13 mouse cellular contexts compared by ENCODE assay signal in the genomic region with DNA sequence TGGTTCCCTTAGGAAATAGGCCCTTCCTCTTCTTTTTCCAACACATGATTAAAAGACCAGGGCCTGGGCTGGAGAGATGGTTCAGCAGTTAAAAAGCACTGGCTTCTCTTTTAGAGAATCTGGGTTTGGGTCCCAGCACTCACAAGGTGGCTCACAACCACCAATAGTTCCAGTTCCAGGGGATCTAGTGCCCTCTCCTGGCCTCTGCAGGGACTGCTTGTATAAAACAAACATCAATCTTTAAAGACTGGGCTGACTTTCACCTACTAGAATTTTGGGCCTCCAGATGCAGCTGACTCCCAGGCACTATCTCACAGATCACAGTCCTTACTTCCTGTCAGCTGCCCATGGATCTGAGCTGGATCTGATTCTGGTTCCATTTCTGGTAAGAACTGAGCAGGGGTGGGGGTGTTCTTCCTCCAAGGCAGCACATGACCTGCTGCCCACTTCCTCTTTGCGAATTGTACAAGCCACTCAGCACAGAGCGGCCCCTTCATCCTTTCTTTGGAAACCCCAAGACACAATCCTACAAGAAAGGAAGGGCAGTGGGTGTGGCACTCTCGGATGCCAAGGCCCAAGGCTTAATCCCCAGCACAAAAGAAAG.
DNase-seq lines count a peak whose midpoint lies in the region; ATAC-seq and TF ChIP-seq lines count a peak whose summit lies in the region.
"Had no signal": no experiment of that assay in that cellular context is flagged by ENCODE, and none has a peak within 500 bp of the region (broad histone marks: within the 10 kb centered on the region; RNA-seq: fewer than 3 reads in every experiment).

No protein-coding gene starts in this region.

- no peaks in the 10 kb centered on the region for H3K27me3 ChIP-seq in intestine, postnatal 0 days (replicated peaks; ENCODE audit: control insufficient read depth, insufficient read depth, low read length)
- H3K27me3 ChIP-seq in intestine, embryonic 15.5 days (replicated peaks) = no peaks in the 10 kb centered on the region
- H3K27me3 ChIP-seq in spleen, adult 2 months (ENCODE audit: control insufficient read depth, insufficient read depth, low read length) = no peaks in the 10 kb centered on the region
- no peaks in the 10 kb centered on the region for H3K27me3 ChIP-seq in lung, embryonic 14.5 days (ENCODE audit: insufficient read depth, low read length)
- H3K27me3 ChIP-seq in stomach, postnatal 0 days (ENCODE audit: control insufficient read depth, insufficient read depth, low read length) = no peaks in the 10 kb centered on the region
- H3K27me3 ChIP-seq: embryonic facial prominence, embryonic 13.5 days; limb, embryonic 12.5 days had no signal

- no peak for TF ChIP-seq POLR2A in spleen, adult 2 months (IDR thresholded peaks at IDR 0.05; ENCODE audit: low read depth, low read length)

- peak; percentile 46 for TF ChIP-seq CTCF in intestine, postnatal 0 days (IDR thresholded peaks at IDR 0.05; ENCODE audit: low read depth)
- no peak; the same call in 1 of the 2 replicates for TF ChIP-seq CTCF in spleen, adult 2 months (IDR thresholded peaks at IDR 0.05; ENCODE audit: extremely low read depth, insufficient read depth, insufficient read length, insufficient replicate concordance)
- 0 out of 2 replicates have a peak, but pooled peaks have one; percentile 17 for TF ChIP-seq CTCF in lung, embryonic 14.5 days (IDR thresholded peaks at IDR 0.05; ENCODE audit: low read depth)
- peak; percentile 49 for TF ChIP-seq CTCF in stomach, postnatal 0 days (IDR thresholded peaks at IDR 0.05; ENCODE audit: low read depth)

- 0 out of 2 replicates have a peak, but pooled peaks cover 7% of the 10 kb centered on the region for H3K4me1 ChIP-seq in intestine, postnatal 0 days (replicated peaks; ENCODE audit: control insufficient read depth, insufficient read depth, low read length)
- peaks cover 12% of the 10 kb centered on the region for H3K4me1 ChIP-seq in intestine, embryonic 15.5 days (replicated peaks)
- no peaks in the 10 kb centered on the region; the same call in 1 of the 2 replicates for H3K4me1 ChIP-seq in spleen, adult 2 months (ENCODE audit: control insufficient read depth, insufficient read depth, insufficient read length)
- 0 out of 2 replicates have a peak, but pooled peaks cover 3% of the 10 kb centered on the region for H3K4me1 ChIP-seq in lung, embryonic 14.5 days (ENCODE audit: insufficient read depth)
- H3K4me1 ChIP-seq in stomach, postnatal 0 days (replicated peaks; ENCODE audit: control insufficient read depth, insufficient read depth) = no peaks in the 10 kb centered on the region

- DNase-seq in spleen, adult 2 months (ENCODE audit: low read depth in 1 of 2, low spot score in 2 of 2) = peak; percentile 24 to 26
- DNase-seq in spleen, postnatal 14 days (ENCODE audit: low spot score in 2 of 2) = no peak
- DNase-seq in lung, embryonic 14.5 days = no peak
- no peak for DNase-seq in stomach, postnatal 0 days (ENCODE audit: low spot score)
- no peak for DNase-seq in kidney, postnatal 36 days
- DNase-seq in right cerebral cortex, adult 2 months (ENCODE audit: low spot score in 2 of 2) = no peak
- DNase-seq: gastrocnemius, postnatal 10 days had no signal

- WGBS in intestine, postnatal 0 days = 81% methylated on average over 3 of the region's 3 CpGs
- WGBS in intestine, embryonic 15.5 days = 84% methylated on average over 3 of the region's 3 CpGs
- 41% methylated on average over 3 of the region's 3 CpGs for WGBS in spleen, adult 2 months
- WGBS in lung, embryonic 14.5 days = 75% methylated on average over 3 of the region's 3 CpGs
- 67% methylated on average over 3 of the region's 3 CpGs for WGBS in stomach, postnatal 0 days

- no peak for ATAC-seq in intestine, postnatal 0 days
- no peak for ATAC-seq in intestine, embryonic 15.5 days
- no peak for ATAC-seq in lung, embryonic 14.5 days (ENCODE audit: insufficient read depth)
- ATAC-seq in stomach, postnatal 0 days (ENCODE audit: low FRiP score, low TSS enrichment) = no peak
- ATAC-seq: hindbrain, postnatal 0 days had no signal

- no peak for TF ChIP-seq EP300 in stomach, postnatal 0 days (optimal IDR thresholded peaks at IDR 0.05)

- no peak overlapping the region for H3K27ac ChIP-seq in intestine, postnatal 0 days (ENCODE audit: low read depth, low read length)
- no peak overlapping the region for H3K27ac ChIP-seq in intestine, embryonic 15.5 days
- H3K27ac ChIP-seq in spleen, adult 2 months (ENCODE audit: insufficient read depth, low read length) = no peak overlapping the region
- no peak overlapping the region for H3K27ac ChIP-seq in lung, embryonic 14.5 days (ENCODE audit: low read depth)
- H3K27ac ChIP-seq in stomach, postnatal 0 days (replicated peaks) = no peak overlapping the region
- H3K27ac ChIP-seq: embryonic facial prominence, embryonic 13.5 days; hindbrain, postnatal 0 days; limb, embryonic 12.5 days had no signal

- no peak overlapping the region for H3K4me3 ChIP-seq in intestine, postnatal 0 days (ENCODE audit: low read depth, low read length)
- H3K4me3 ChIP-seq in intestine, embryonic 15.5 days (replicated peaks) = no peak overlapping the region
- H3K4me3 ChIP-seq in spleen, adult 2 months (ENCODE audit: extremely low read depth, insufficient read depth, insufficient read length) = no peak overlapping the region
- H3K4me3 ChIP-seq in lung, embryonic 14.5 days (ENCODE audit: low read depth, low read length) = no peak overlapping the region
- H3K4me3 ChIP-seq in stomach, postnatal 0 days (ENCODE audit: low read depth, low read length) = no peak overlapping the region
- H3K4me3 ChIP-seq: embryonic facial prominence, embryonic 13.5 days; limb, embryonic 12.5 days; myocyte had no signal

- no peak overlapping the region for H3K4me2 ChIP-seq in intestine, postnatal 0 days (replicated peaks; ENCODE audit: low read depth)
- no peak overlapping the region for H3K4me2 ChIP-seq in intestine, embryonic 15.5 days (replicated peaks)
- no peak overlapping the region for H3K4me2 ChIP-seq in lung, embryonic 14.5 days
- no peak overlapping the region for H3K4me2 ChIP-seq in stomach, postnatal 0 days (replicated peaks; ENCODE audit: low read depth)
- H3K4me2 ChIP-seq: embryonic facial prominence, embryonic 13.5 days; limb, embryonic 12.5 days had no signal

- no peak overlapping the region for H3K9ac ChIP-seq in intestine, postnatal 0 days (ENCODE audit: low read depth, low read length)
- H3K9ac ChIP-seq in intestine, embryonic 15.5 days = no peak overlapping the region
- H3K9ac ChIP-seq in lung, embryonic 14.5 days = no peak overlapping the region
- no peak overlapping the region for H3K9ac ChIP-seq in stomach, postnatal 0 days (ENCODE audit: low read length)
- H3K9ac ChIP-seq: embryonic facial prominence, embryonic 13.5 days; limb, embryonic 12.5 days had no signal

- H3K36me3 ChIP-seq in intestine, postnatal 0 days (ENCODE audit: control insufficient read depth, insufficient read depth) = peaks cover 13% of the 10 kb centered on the region
- H3K36me3 ChIP-seq in intestine, embryonic 15.5 days = peaks cover 8% of the 10 kb centered on the region; the same call in 1 of the 2 replicates
- no peaks in the 10 kb centered on the region for H3K36me3 ChIP-seq in spleen, adult 2 months (ENCODE audit: control insufficient read depth, insufficient read depth, low read length)
- H3K36me3 ChIP-seq in lung, embryonic 14.5 days (ENCODE audit: insufficient read depth) = peaks cover 17% of the 10 kb centered on the region
- no peaks in the 10 kb centered on the region for H3K36me3 ChIP-seq in stomach, postnatal 0 days (ENCODE audit: control insufficient read depth, insufficient read depth, low read length)

- H3K9me3 ChIP-seq in intestine, postnatal 0 days (ENCODE audit: control insufficient read depth) = no peaks in the 10 kb centered on the region
- H3K9me3 ChIP-seq in intestine, embryonic 15.5 days = no peaks in the 10 kb centered on the region
- H3K9me3 ChIP-seq in lung, embryonic 14.5 days (ENCODE audit: low read depth, low read length) = no peaks in the 10 kb centered on the region
- no peaks in the 10 kb centered on the region for H3K9me3 ChIP-seq in stomach, postnatal 0 days (ENCODE audit: control insufficient read depth, low read length)
- H3K9me3 ChIP-seq: embryonic facial prominence, embryonic 13.5 days; limb, embryonic 12.5 days had no signal

Comparison
In these comparisons a context has a peak if more than half of its experiments do, and no peak if none do; other contexts are left out.
1. DNase-seq: peak in spleen, adult 2 months (2 of 2); none in spleen, postnatal 14 days (0 of 2), lung, embryonic 14.5 days (single experiment), stomach, postnatal 0 days (single experiment), kidney, postnatal 36 days (0 of 2) and right cerebral cortex, adult 2 months (0 of 2).